Mouse (Mus musculus): ENCODE measurements around the gene Pzp. TPM values are rescaled to one million over a fixed set of nuclear protein-coding genes. Genes with fewer than 3 reads are reported as not detected.
A peak's percentile ranks its signal among the peaks of the same experiment; 100 is the strongest.

Pzp gene
- polyA plus RNA-seq, 1 experiment from 2014 or later = 0.34 TPM

GRCm38 (mm10) chr6:128435474-128435873 lies 91.0 kb downstream of the Pzp start:
- H3K27ac ChIP-seq (ENCODE audit: poor library complexity, severe bottlenecking) = peak overlapping the region; percentile 78
- H3K4me3 ChIP-seq = no peak overlapping the region
- no peak overlapping the region for H3K9ac ChIP-seq
- peak overlapping the region; percentile 26; the same call in 1 of the 2 replicates for H3K4me2 ChIP-seq
- no peaks in the 10 kb centered on the region for H3K27me3 ChIP-seq (replicated peaks)
- peaks cover 40% of the 10 kb centered on the region for H3K4me1 ChIP-seq (replicated peaks)
- WGBS = 11% methylated on average over 5 of the region's 5 CpGs
- ATAC-seq (ENCODE audit: insufficient number of reproducible peaks, low FRiP score) = peak; percentile 26; the same call in 1 of the 2 replicates
- peaks cover 50% of the 10 kb centered on the region for H3K36me3 ChIP-seq
- H3K9me3 ChIP-seq (replicated peaks) = no peaks in the 10 kb centered on the region

Other genes with a start within 250 kb of the Pzp start
- gene Tead4, start 225.9 kb downstream of the Pzp start, polyA plus RNA-seq (2016; fragmentation: Nextera tagmentation; extraction: Ambion mirVana) = 3.3 and 4.0 TPM in 2 replicates
- 8.2 and 10.6 TPM in 2 replicates for gene Tulp3, start 170.9 kb downstream of the Pzp start, polyA plus RNA-seq (2016; fragmentation: Nextera tagmentation; extraction: Ambion mirVana)
- gene Rhno1, start 163.8 kb downstream of the Pzp start, polyA plus RNA-seq (2016; fragmentation: Nextera tagmentation; extraction: Ambion mirVana) = 81.3 and 83.0 TPM in 2 replicates
- 33.4 and 38.7 TPM in 2 replicates for gene Foxm1, start 163.8 kb downstream of the Pzp start, polyA plus RNA-seq (2016; fragmentation: Nextera tagmentation; extraction: Ambion mirVana)
- 0.19 and 0.21 TPM in 2 replicates for gene Tex52, start 151.3 kb downstream of the Pzp start, polyA plus RNA-seq (2016; fragmentation: Nextera tagmentation; extraction: Ambion mirVana)
- gene Gm44596, start 151.2 kb downstream of the Pzp start, polyA plus RNA-seq (2016; fragmentation: Nextera tagmentation; extraction: Ambion mirVana) = not detected in 2 replicates
- gene Nrip2, start 127.4 kb downstream of the Pzp start, polyA plus RNA-seq (2016; fragmentation: Nextera tagmentation; extraction: Ambion mirVana) = 1.6 and 2.5 TPM in 2 replicates
- 28.4 and 29.1 TPM in 2 replicates for gene Itfg2, start 101.8 kb downstream of the Pzp start, polyA plus RNA-seq (2016; fragmentation: Nextera tagmentation; extraction: Ambion mirVana)
- gene Fkbp4, start 88.0 kb downstream of the Pzp start, polyA plus RNA-seq (2016; fragmentation: Nextera tagmentation; extraction: Ambion mirVana) = 295 and 296 TPM in 2 replicates
- gene A2ml1, start 54.9 kb upstream of the Pzp start, polyA plus RNA-seq (2016; fragmentation: Nextera tagmentation; extraction: Ambion mirVana) = 0.08 and 0.15 TPM in 2 replicates
- not detected in 2 replicates for gene Klrb1a, start 96.8 kb upstream of the Pzp start, polyA plus RNA-seq (2016; fragmentation: Nextera tagmentation; extraction: Ambion mirVana)
- gene Clec2h, start 135.7 kb upstream of the Pzp start, polyA plus RNA-seq (2016; fragmentation: Nextera tagmentation; extraction: Ambion mirVana) = 0.18 TPM in 1 of 2 replicates, not detected in the other
- gene Klrb1, start 196.3 kb upstream of the Pzp start, polyA plus RNA-seq (2016; fragmentation: Nextera tagmentation; extraction: Ambion mirVana) = not detected in 2 replicates

All from heart, embryonic 12.5 days (tissue).